Mouse (Mus musculus) liver, postnatal 0 days (tissue): Measurements from ENCODE around the gene Cntfr. TPM values are rescaled to one million over a fixed set of nuclear protein-coding genes. Genes with fewer than 3 reads are reported as not detected.

Experiments used
- ATAC-seq: fragments of 200-750 bp; cut with Nextera tagmentation; 2 replicates; pipeline ENCODE4 v1.8.0; 2017; ENCODE audit warnings: mild to moderate bottlenecking, moderate library complexity
- DNase-seq: peaks from one replicate; pipeline ENCODE4 v3.0.0-alpha.2; 2016
- H3K27ac ChIP-seq: fragments of 300-500 bp; sonication (generic); 2 replicates; pipeline ENCODE4 v1.5.1; 2014; ENCODE audit warnings: antibody characterized with exemption, moderate library complexity, mild to moderate bottlenecking, low read depth
- H3K27me3 ChIP-seq: fragments of 300-500 bp; sonication (generic); 2 replicates; pipeline ENCODE4 v1.6.1; 2014; ENCODE audit warnings: low read length, control low read depth, mixed read lengths; ENCODE audit not compliant: insufficient read depth
- H3K36me3 ChIP-seq: fragments of 300-500 bp; sonication (generic); replicated peaks from 2 replicates; pipeline ENCODE4 v1.6.1; 2014; ENCODE audit warnings: mild to moderate bottlenecking, control low read depth, low read length, moderate library complexity, mixed read lengths; ENCODE audit not compliant: insufficient read depth
- H3K4me1 ChIP-seq: fragments of 300-500 bp; sonication (generic); 2 replicates; pipeline ENCODE4 v1.6.1; 2014; ENCODE audit warnings: antibody characterized with exemption, mild to moderate bottlenecking, control low read depth; ENCODE audit not compliant: insufficient read depth
- H3K4me2 ChIP-seq: fragments of 300-500 bp; sonication (generic); 2 replicates; pipeline ENCODE4 v1.6.1; 2014; ENCODE audit warnings: low read depth, mild to moderate bottlenecking, low read length, moderate library complexity, mixed read lengths
- H3K4me3 ChIP-seq: fragments of 300-500 bp; sonication (generic); 2 replicates; pipeline ENCODE4 v1.5.1; 2014; ENCODE audit warnings: low read depth, low read length
- H3K9ac ChIP-seq: fragments of 300-500 bp; sonication (generic); replicated peaks from 2 replicates; pipeline ENCODE4 v1.6.1; 2014; ENCODE audit warnings: mild to moderate bottlenecking, moderate library complexity
- H3K9me3 ChIP-seq: fragments of 300-500 bp; sonication (generic); 2 replicates; pipeline ENCODE4 v1.6.1; 2016; ENCODE audit warnings: mild to moderate bottlenecking, control low read depth, low read length, mixed read lengths
- CTCF ChIP-seq: sonication (generic); IDR thresholded peaks from 2 replicates; pipeline ENCODE4 v1.5.1; 2016; ENCODE audit warnings: antibody characterized with exemption, low read depth
- EP300 ChIP-seq: IDR thresholded peaks from 2 replicates; pipeline ENCODE4 v1.6.1; 2016; ENCODE audit warnings: antibody characterized with exemption, low read depth, mild to moderate bottlenecking
- WGBS: fragments of 180-500 bp; shearing (Covaris S2); extraction: QIAGEN DNeasy Blood & Tissue Kit; methylation state at CpG from one replicate; pipeline ENCODE4 v1.1.7; 2014; ENCODE audit not compliant: insufficient replicate concordance; 5-methylcytosine and 5-hydroxymethylcytosine counted together
- polyA plus RNA-seq: library from polyadenylated mRNA; unstranded; fragments of >200 nt; fragmentation: Nextera tagmentation; extraction: Ambion mirVana; gene quantifications from 2 replicates; pipeline ENCODE4 v1.2.1, GENCODE M21; 2015

Cntfr gene
- polyA plus RNA-seq, 1 experiment from 2014 or later = 0.29 TPM

DNA sequence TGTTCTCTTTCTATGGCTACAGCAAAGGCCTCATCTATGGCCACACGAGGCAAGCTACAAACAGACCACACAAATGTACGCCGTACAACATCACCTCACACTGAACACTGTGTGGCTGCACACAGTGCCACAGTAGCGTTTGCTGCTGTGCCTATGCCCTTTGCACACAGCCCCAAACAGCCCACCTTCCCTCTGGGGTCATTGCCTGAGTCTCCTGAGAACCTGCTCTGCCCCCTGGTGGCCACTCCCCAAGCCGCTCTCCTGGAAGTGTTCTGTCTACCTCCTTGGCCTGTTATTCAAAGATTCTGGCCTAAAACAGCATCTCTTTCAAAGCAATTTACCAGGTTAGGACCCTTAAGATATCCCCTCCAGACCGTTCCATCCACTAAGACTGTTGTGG is 43.6 kb downstream of the Cntfr start:
- Histone ChIP-seq H3K36me3 (no peaks in the 10 kb centered on the region), H3K4me1 (no peaks in the 10 kb centered on the region), H3K4me3 (no peak overlapping the region), H3K27me3 (peaks cover 7% of the 10 kb centered on the region; the same call in 1 of the 2 replicates), H3K4me2 (no peak overlapping the region), H3K27ac (no peak overlapping the region), H3K9me3 (no peaks in the 10 kb centered on the region), H3K9ac (no peak overlapping the region)
- no peak for ATAC-seq
- TF ChIP-seq EP300 (no peak), CTCF (peak; percentile 80)
- 48% methylated on average over 6 of the region's 6 CpGs for WGBS
- DNase-seq = peak; percentile 73

DNA sequence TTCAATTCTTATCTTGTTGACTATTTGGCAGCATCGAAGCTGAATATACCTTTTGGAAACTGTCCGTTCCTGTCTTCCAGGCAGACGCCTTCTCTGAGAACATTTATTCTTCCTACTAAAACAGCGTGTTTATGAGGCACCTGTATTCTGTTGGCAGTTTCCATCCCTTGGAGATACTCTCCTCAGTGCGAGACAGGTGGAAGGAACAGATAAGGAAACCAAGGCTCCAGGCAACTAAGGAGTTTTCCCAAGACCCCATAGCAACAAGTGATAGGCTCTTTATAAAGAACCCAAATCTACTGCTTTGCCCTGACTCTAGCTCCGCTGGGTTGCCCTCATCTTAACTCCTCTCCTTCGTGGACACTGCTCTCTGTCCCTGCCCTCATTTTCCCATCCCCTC is 48.3 kb downstream of the Cntfr start:
- H3K36me3 ChIP-seq = no peaks in the 10 kb centered on the region
- 52% methylated on average over 7 of the region's 7 CpGs for WGBS
- no peak overlapping the region for H3K27ac ChIP-seq
- no peak overlapping the region for H3K9ac ChIP-seq
- DNase-seq (no peak), ATAC-seq (no peak)
- no peak overlapping the region for H3K4me2 ChIP-seq
- no peak for TF ChIP-seq CTCF
- TF ChIP-seq EP300 = no peak
- H3K27me3 ChIP-seq = no peaks in the 10 kb centered on the region
- no peak overlapping the region for H3K4me3 ChIP-seq
- no peaks in the 10 kb centered on the region for H3K9me3 ChIP-seq
- no peaks in the 10 kb centered on the region for H3K4me1 ChIP-seq

DNA sequence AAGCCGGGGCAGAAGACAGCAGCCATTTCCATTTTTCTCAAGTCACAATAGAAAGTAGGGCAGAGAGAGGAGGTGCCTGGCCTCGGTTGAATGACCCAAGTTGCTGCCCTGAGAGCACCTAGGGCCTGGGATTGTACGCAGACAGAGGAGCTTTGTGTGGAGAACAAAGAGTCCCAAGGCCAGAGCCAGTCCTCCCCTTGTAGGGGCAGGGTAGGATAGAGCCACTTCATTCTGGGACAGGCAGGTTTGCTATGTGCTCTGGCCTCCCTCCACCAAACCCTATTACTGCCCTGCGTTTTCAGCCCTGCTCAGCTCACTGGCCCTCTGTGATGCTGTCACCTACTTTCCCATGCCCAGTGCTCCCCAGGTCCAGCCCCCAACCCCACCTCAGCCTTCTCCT is 48.7 kb downstream of the Cntfr start:
- Histone ChIP-seq H3K27ac (no peak overlapping the region), H3K9me3 (no peaks in the 10 kb centered on the region), H3K4me1 (no peaks in the 10 kb centered on the region), H3K27me3 (no peaks in the 10 kb centered on the region), H3K9ac (no peak overlapping the region), H3K4me3 (no peak overlapping the region), H3K4me2 (no peak overlapping the region), H3K36me3 (no peaks in the 10 kb centered on the region)
- WGBS = 58% methylated on average over 4 of the region's 4 CpGs
- no peak for DNase-seq
- ATAC-seq = no peak
- TF ChIP-seq CTCF = no peak
- TF ChIP-seq EP300 = no peak

DNA sequence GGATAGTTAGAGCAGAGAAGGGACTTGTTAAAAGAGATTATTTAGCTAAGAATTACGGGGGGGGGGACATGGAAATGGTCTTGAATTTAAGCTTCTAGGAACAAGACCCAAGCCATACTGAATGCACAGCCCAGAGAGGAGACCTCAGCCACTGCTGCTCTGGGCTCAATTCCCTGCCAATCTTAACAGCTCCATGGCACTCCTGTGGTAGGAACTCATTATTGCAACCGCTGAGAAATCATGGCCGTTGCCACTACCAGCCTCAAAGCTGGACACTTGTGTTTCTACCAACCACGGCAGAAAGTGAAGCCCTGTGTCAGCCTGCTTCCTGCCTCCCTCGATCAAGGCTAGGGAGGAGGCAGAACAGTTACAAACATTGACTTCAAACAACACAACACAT is 51.4 kb downstream of the Cntfr start:
- no peak for DNase-seq
- no peak overlapping the region for H3K4me3 ChIP-seq
- H3K9ac ChIP-seq = no peak overlapping the region
- 10% methylated on average over 5 of the region's 5 CpGs for WGBS
- no peaks in the 10 kb centered on the region for H3K36me3 ChIP-seq
- no peak overlapping the region for H3K4me2 ChIP-seq
- H3K4me1 ChIP-seq = no peaks in the 10 kb centered on the region
- no peaks in the 10 kb centered on the region for H3K9me3 ChIP-seq
- H3K27me3 ChIP-seq = no peaks in the 10 kb centered on the region
- TF ChIP-seq CTCF = peak; percentile 54
- TF ChIP-seq EP300 = no peak
- no peak for ATAC-seq
- no peak overlapping the region for H3K27ac ChIP-seq

DNA sequence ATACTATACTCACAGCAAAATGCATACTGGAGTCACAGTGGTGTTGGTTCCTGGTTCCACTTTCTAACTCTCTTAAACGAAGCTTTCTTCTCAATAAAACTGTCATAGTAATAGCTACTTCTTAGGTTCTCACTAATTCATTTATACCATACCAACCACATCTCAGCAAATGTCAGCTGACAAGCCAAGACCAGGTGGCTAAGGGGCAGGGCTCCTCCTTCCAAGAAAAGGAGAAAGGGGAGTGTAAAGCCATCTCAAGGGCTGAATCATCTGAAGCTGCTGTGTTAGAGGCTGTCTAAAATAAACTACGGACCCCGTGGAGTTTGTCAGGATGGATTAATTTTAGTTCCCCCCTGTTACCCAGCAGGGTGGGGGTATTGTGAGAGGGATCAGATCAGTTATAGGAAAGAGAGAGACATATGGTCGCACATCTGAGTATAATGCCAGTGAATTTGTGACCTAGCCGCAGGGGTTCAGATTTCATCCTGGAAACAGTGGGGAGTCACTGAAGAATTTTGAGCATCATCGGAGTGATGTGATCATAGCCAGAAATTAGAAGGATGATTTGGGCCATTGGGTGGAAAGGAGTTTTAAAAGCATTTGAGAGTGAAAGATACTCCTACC is 55.6 kb downstream of the Cntfr start:
- Histone ChIP-seq H3K36me3 (no peaks in the 10 kb centered on the region), H3K27ac (no peak overlapping the region), H3K9ac (no peak overlapping the region), H3K9me3 (no peaks in the 10 kb centered on the region), H3K4me2 (no peak overlapping the region), H3K27me3 (0 out of 2 replicates have a peak, but pooled peaks cover 5% of the 10 kb centered on the region), H3K4me3 (no peak overlapping the region), H3K4me1 (peaks cover 3% of the 10 kb centered on the region; the same call in 1 of the 2 replicates)
- TF ChIP-seq CTCF (no peak), EP300 (no peak)
- ATAC-seq (no peak), DNase-seq (no peak)
- 77% methylated on average over 6 of the region's 6 CpGs for WGBS

DNA sequence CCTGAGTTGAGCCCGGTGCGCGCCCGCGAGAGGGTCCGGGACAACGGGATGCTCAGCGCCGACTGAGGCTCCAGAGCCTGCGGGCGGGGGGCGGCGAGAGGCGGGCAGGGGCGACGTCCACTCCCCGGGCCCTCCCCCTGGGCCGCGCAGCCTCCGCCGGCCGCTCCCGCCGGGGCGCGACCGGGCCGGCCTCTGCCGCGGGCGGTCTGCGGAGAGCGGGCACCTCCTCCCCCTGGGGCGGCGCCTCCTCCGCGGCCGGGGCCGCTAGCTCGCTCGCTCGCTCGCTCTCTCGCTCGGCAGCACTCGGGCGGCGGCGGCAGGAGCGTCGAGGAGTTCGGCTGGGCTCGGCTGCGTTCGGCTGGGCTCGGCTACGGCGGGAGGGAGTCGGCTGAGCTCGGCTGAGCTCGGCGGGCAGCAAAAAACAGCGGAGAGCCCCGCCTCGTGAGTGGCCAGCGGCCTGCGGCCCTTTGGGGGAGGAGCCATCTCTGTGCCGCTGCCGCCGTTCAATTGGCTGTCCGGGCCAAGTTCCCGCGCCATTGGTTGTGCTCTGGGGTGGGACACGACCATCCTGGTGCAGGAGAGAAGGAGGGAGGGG is 56.9 kb downstream of the Cntfr start, which contains the start of gene Enho:
Enho (minus strand) TSS at position 412 of the 595 bp plus-strand sequence.
- Histone ChIP-seq H3K27ac (peak within 1 kb of the TSS; percentile 72), H3K4me1 (peaks cover 3% of the 10 kb centered on the region; the same call in 1 of the 2 replicates), H3K4me2 (peak within 1 kb of the TSS; percentile 84), H3K36me3 (no peaks in the 10 kb centered on the region), H3K4me3 (peak within 1 kb of the TSS; percentile 54), H3K27me3 (0 out of 2 replicates have a peak, but pooled peaks cover 5% of the 10 kb centered on the region), H3K9ac (peak within 1 kb of the TSS; percentile 73), H3K9me3 (no peaks in the 10 kb centered on the region)
- DNase-seq = peak; percentile 94
- no peak for TF ChIP-seq EP300
- TF ChIP-seq CTCF = no peak
- peak; percentile 89 for ATAC-seq
- WGBS = under 1% methylated on average over 65 of the region's 74 CpGs
